Comparison of ENCODE assay signal across 17 mouse cellular contexts in genomic region chr12:54216673-54217072, GRCm38 (mm10). TPM values are rescaled to one million over a fixed set of nuclear protein-coding genes. Genes with fewer than 3 reads are reported as not detected.
DNase-seq lines count a peak whose midpoint lies in the region; TF ChIP-seq lines count a peak whose summit lies in the region.
"Had no signal": no experiment of that assay in that cellular context is flagged by ENCODE, and none has a peak within 500 bp of the region (broad histone marks: within the 10 kb centered on the region; RNA-seq: fewer than 3 reads in every experiment).

No protein-coding gene starts in this region.

- H3K9me3 ChIP-seq in MEL (replicated peaks; ENCODE audit: insufficient read depth, low read length): no peaks in the 10 kb centered on the region

- H3K9ac ChIP-seq in MEL (ENCODE audit: control insufficient read depth, low read depth, low read length, poor library complexity, severe bottlenecking): no peak overlapping the region

- no peak for TF ChIP-seq CTCF in MEL (IDR thresholded peaks at IDR 0.05 in 2 of 3, conservative IDR thresholded peaks at IDR 0.05 in 1 of 3; ENCODE audit: control insufficient read depth in 1 of 3, insufficient read depth in 1 of 3, low read depth in 2 of 3, low read length in 3 of 3, poor library complexity in 1 of 3, severe bottlenecking in 1 of 3)

- peak overlapping the region in 1 of 2 experiments; percentile 11; a peak in 1 of 4 replicates for H3K4me3 ChIP-seq in MEL (ENCODE audit: control insufficient read depth in 1 of 2, insufficient read depth in 1 of 2, low read depth in 2 of 2, low read length in 2 of 2)

- TF ChIP-seq POLR2A in MEL (IDR thresholded peaks at IDR 0.05; ENCODE audit: control insufficient read depth in 1 of 2, insufficient read depth in 1 of 2, low read depth in 1 of 2, low read length in 2 of 2, poor library complexity in 1 of 2): no peak

- DNase-seq in heart, adult 11 months: peak; percentile 53
- no peak for DNase-seq in heart, adult 9 months (ENCODE audit: low spot score in 2 of 2)
- DNase-seq in MEL (ENCODE audit: low read depth, low spot score): peak; percentile 39
- DNase-seq in B cell, adult 2 months: no peak
- DNase-seq: adrenal gland, adult 2 months; adrenal gland, adult 8-10 months; adrenal gland, postnatal 10 days; adrenal gland, postnatal 25 days; adrenal gland, postnatal 36 days; cerebellum, adult 11 months; cerebellum, adult 11-12 months; cerebellum, adult 18-20 months; cerebellum, adult 2 months; cerebellum, adult 8-10 months had no signal

- no peaks in the 10 kb centered on the region for H3K27me3 ChIP-seq in MEL (ENCODE audit: control insufficient read depth in 1 of 2, insufficient read depth in 2 of 2, low read length in 2 of 2)
- H3K27me3 ChIP-seq: CH12.LX, Patski had no signal

- no peaks in the 10 kb centered on the region for H3K36me3 ChIP-seq in MEL (ENCODE audit: control insufficient read depth in 1 of 2, insufficient read depth in 2 of 2, low read length in 2 of 2)
- H3K36me3 ChIP-seq: G1E had no signal

- H3K79me2 ChIP-seq in MEL (ENCODE audit: control insufficient read depth, insufficient read depth, low read length, poor library complexity): no peaks in the 10 kb centered on the region

- peak; percentile 55 to 58; a peak in 2 of 4 replicates for TF ChIP-seq EP300 in MEL (IDR thresholded peaks at IDR 0.05; ENCODE audit: low read depth in 1 of 2, low read length in 2 of 2)

- peaks cover 6 to 8% of the 10 kb centered on the region in 2 experiments; a peak in 3 of 4 replicates for H3K4me1 ChIP-seq in MEL (ENCODE audit: control insufficient read depth in 1 of 2, insufficient read depth in 2 of 2, low read length in 2 of 2)

- H3K27ac ChIP-seq in MEL (ENCODE audit: control insufficient read depth, low read depth, low read length): no peak overlapping the region

- TF ChIP-seq RAD21 in MEL (IDR thresholded peaks at IDR 0.05; ENCODE audit: low read depth, low read length): no peak

TF ChIP-seq in MEL, 35 proteins besides CTCF, POLR2A, EP300 and RAD21:
- TF ChIP-seq KAT2A (conservative IDR thresholded peaks at IDR 0.05; ENCODE audit: low read depth, low read length) (no peak), ZC3H11A (IDR thresholded peaks at IDR 0.05; ENCODE audit: low read depth, low read length) (no peak), USF1 (IDR thresholded peaks at IDR 0.05; ENCODE audit: low read depth, low read length) (peak; percentile 68), MEF2A (IDR thresholded peaks at IDR 0.05; ENCODE audit: extremely low read depth, insufficient replicate concordance, low read depth, low read length, poor library complexity, severe bottlenecking) (no peak), GATA1 (IDR thresholded peaks at IDR 0.05; ENCODE audit: low read depth, low read length) (peak; percentile 56), MXI1 (IDR thresholded peaks at IDR 0.05; ENCODE audit: low read depth, low read length) (peak; percentile 31; the same call in 1 of the 2 replicates), TBP (IDR thresholded peaks at IDR 0.05; ENCODE audit: low read depth, low read length) (no peak), RCOR1 (IDR thresholded peaks at IDR 0.05; ENCODE audit: low read depth, low read length) (peak; percentile 65), MAZ (IDR thresholded peaks at IDR 0.05; ENCODE audit: low read depth, low read length) (no peak), TCF12 (IDR thresholded peaks at IDR 0.05; ENCODE audit: low read depth, low read length) (peak; percentile 34; the same call in 1 of the 2 replicates), MYB (IDR thresholded peaks at IDR 0.05; ENCODE audit: low read depth, low read length) (no peak), USF2 (IDR thresholded peaks at IDR 0.05; ENCODE audit: borderline replicate concordance in 1 of 2, insufficient read depth in 1 of 2, low read depth in 1 of 2, low read length in 2 of 2) (0 out of 4 replicates have a peak, but pooled peaks of 1 of the 2 experiments have one; percentile 9), ETS1 (IDR thresholded peaks at IDR 0.05; ENCODE audit: low read depth, low read length) (peak; percentile 41; the same call in 1 of the 2 replicates), TAL1 (IDR thresholded peaks at IDR 0.05; ENCODE audit: low read length) (no peak), BHLHE40 (IDR thresholded peaks at IDR 0.05; ENCODE audit: borderline replicate concordance, low read depth, low read length) (peak; percentile 30; the same call in 1 of the 2 replicates), NELFE (IDR thresholded peaks at IDR 0.05; ENCODE audit: low read depth, low read length) (no peak)

RNA-seq across cellular contexts. Expression of gene Egln3, which starts 13.0 kb away (rescaled TPM):
- total RNA-seq in MEL (2012; rRNA removed): 3.2 and 13.9 TPM in 2 replicates
- 10 to 100 TPM in 1 of 2 experiments, not detected in 1; 30.1 TPM for polyA plus RNA-seq in MEL (2012; ENCODE audit: insufficient read depth in 1 of 2, insufficient read length in 2 of 2, low read depth in 1 of 2, low replicate concordance in 2 of 2, missing spikeins in 1 of 2)
- polyA plus RNA-seq: G1E had no signal

Comparison
In these comparisons a context has a peak if more than half of its experiments do, and no peak if none do; other contexts are left out.
1. DNase-seq: peak in heart, adult 11 months (single experiment) and MEL (single experiment); none in heart, adult 9 months (0 of 2) and B cell, adult 2 months (0 of 2).